ENCODE assay signal across 26 mouse cellular contexts in the genomic region with DNA sequence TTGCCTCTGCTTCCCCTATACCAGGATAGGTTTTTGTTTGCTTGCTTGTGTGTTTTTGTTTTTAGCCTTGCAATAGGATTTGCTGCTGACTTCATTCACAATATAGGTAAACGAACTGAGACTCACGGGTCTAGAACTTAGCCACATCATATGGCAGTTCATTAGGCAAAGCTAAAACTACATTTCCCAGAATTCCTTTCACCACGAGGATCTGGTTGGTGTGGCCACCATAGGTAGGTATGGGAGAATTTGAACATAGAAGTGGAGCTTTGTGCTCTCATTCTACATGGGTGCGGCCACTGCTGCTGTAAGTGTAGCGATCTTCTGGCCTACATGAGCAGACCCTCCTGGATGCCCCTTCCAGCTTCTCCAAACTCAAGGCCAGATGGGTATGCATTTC.
"Had no signal": no experiment of that assay in that cellular context is flagged by ENCODE, and none has a peak within 500 bp of the region (broad histone marks: within the 10 kb centered on the region; RNA-seq: fewer than 3 reads in every experiment).

No protein-coding gene starts in this region.

- H3K9me3 ChIP-seq: heart, embryonic 13.5 days; heart, embryonic 15.5 days; hindbrain, embryonic 13.5 days; hindbrain, embryonic 15.5 days; kidney, embryonic 15.5 days; limb, embryonic 13.5 days; limb, embryonic 15.5 days; liver, embryonic 13.5 days had no signal

- H3K4me1 ChIP-seq: heart, embryonic 13.5 days; heart, embryonic 15.5 days; liver, embryonic 13.5 days had no signal

- H3K4me2 ChIP-seq: heart, embryonic 11.5 days; heart, embryonic 13.5 days; heart, embryonic 15.5 days; hindbrain, embryonic 13.5 days; hindbrain, embryonic 15.5 days; kidney, embryonic 15.5 days; limb, embryonic 13.5 days; limb, embryonic 15.5 days; liver, embryonic 11.5 days; liver, embryonic 13.5 days had no signal

- H3K36me3 ChIP-seq: heart, embryonic 13.5 days; heart, embryonic 15.5 days; hindbrain, embryonic 13.5 days; hindbrain, embryonic 15.5 days; kidney, embryonic 15.5 days; limb, embryonic 13.5 days; limb, embryonic 15.5 days; liver, embryonic 13.5 days had no signal

- H3K27ac ChIP-seq: heart, adult 2 months; heart, embryonic 13.5 days; heart, embryonic 15.5 days; hindbrain, embryonic 13.5 days; hindbrain, embryonic 15.5 days; hindbrain, postnatal 0 days; kidney, embryonic 15.5 days; kidney, postnatal 0 days; limb, embryonic 13.5 days; limb, embryonic 15.5 days; liver, embryonic 13.5 days had no signal

- H3K27me3 ChIP-seq: liver, embryonic 13.5 days had no signal

- H3K9ac ChIP-seq: heart, embryonic 13.5 days; heart, embryonic 15.5 days; hindbrain, embryonic 13.5 days; hindbrain, embryonic 15.5 days; kidney, embryonic 15.5 days; limb, embryonic 13.5 days; limb, embryonic 15.5 days; liver, embryonic 13.5 days had no signal

- H3K4me3 ChIP-seq: heart, adult 2 months; heart, embryonic 13.5 days; heart, embryonic 15.5 days; hindbrain, embryonic 13.5 days; hindbrain, embryonic 15.5 days; kidney, embryonic 15.5 days; limb, embryonic 13.5 days; limb, embryonic 15.5 days; liver, embryonic 13.5 days had no signal

- DNase-seq: gastrocnemius, postnatal 14 days; gastrocnemius, postnatal 36 days; heart, adult 11 months; heart, adult 2 months; heart, postnatal 14 days; heart, postnatal 36 days; kidney, adult 11 months; kidney, adult 2 months; kidney, adult 9 months; kidney, postnatal 14 days; kidney, postnatal 36 days; layer of hippocampus, adult 9-11 months; layer of hippocampus, postnatal 36 days; left cerebral cortex, postnatal 4 days; liver, embryonic 13.5 days had no signal
